Mouse (Mus musculus) kidney, adult 2 months (tissue): ENCODE results near the gene Ctbp2. TPM values are rescaled to one million over a fixed set of nuclear protein-coding genes. Genes with fewer than 3 reads are reported as not detected.

Experiments
- DNase-seq: peaks from one replicate; pipeline ENCODE4 v3.0.0; 2021
- H3K27ac ChIP-seq: fragments of 200-500 bp; 2 replicates; pipeline ENCODE4 v1.5.1; 2012; ENCODE audit warnings: low read depth, low read length, control low read depth, inconsistent platforms; ENCODE audit not compliant: insufficient read depth
- H3K27me3 ChIP-seq: fragments of 200-500 bp; replicated peaks from 2 replicates; pipeline ENCODE4 v1.6.1; 2012; ENCODE audit warnings: mild to moderate bottlenecking, moderate library complexity, low read length, inconsistent platforms; ENCODE audit not compliant: control insufficient read depth, insufficient read depth
- H3K36me3 ChIP-seq: fragments of 200-500 bp; 2 replicates; pipeline ENCODE4 v1.6.1; 2012; ENCODE audit warnings: mild to moderate bottlenecking, moderate library complexity, low read length, inconsistent platforms; ENCODE audit not compliant: control insufficient read depth, insufficient read depth
- H3K4me1 ChIP-seq: fragments of 200-500 bp; 2 replicates; pipeline ENCODE4 v1.6.1; 2011; ENCODE audit warnings: low read length; ENCODE audit not compliant: control insufficient read depth, insufficient read depth
- H3K4me3 ChIP-seq: fragments of 200-500 bp; 2 replicates; pipeline ENCODE4 v1.5.1; 2011; ENCODE audit warnings: mild to moderate bottlenecking, low read depth, low read length, control low read depth; ENCODE audit not compliant: insufficient read depth
- CTCF ChIP-seq: fragments of 200-500 bp; conservative IDR thresholded peaks from 2 replicates; pipeline ENCODE4 v1.5.1; 2011; ENCODE audit warnings: low read depth, mild to moderate bottlenecking, control low read depth, low read length, moderate library complexity, mixed read lengths; ENCODE audit not compliant: insufficient read depth, insufficient read length
- POLR2A ChIP-seq: fragments of 200-500 bp; IDR thresholded peaks from one replicate; pipeline ENCODE4 v1.6.1; 2011; ENCODE audit warnings: low read depth, low read length, control low read depth
- WGBS: fragments of 180-500 bp; shearing (Covaris S2); methylation state at CpG from one replicate; pipeline ENCODE4 v1.1.7; 2018; 5-methylcytosine and 5-hydroxymethylcytosine counted together
- polyA plus RNA-seq: library from polyadenylated mRNA; depleted of rRNA; stranded (reverse); fragments of >200 nt; gene quantifications from 2 replicates; pipeline ENCODE4 v1.2.3, GENCODE M21; 2012

The Ctbp2 gene
- polyA plus RNA-seq, 1 experiment = 48.6 TPM

DNA sequence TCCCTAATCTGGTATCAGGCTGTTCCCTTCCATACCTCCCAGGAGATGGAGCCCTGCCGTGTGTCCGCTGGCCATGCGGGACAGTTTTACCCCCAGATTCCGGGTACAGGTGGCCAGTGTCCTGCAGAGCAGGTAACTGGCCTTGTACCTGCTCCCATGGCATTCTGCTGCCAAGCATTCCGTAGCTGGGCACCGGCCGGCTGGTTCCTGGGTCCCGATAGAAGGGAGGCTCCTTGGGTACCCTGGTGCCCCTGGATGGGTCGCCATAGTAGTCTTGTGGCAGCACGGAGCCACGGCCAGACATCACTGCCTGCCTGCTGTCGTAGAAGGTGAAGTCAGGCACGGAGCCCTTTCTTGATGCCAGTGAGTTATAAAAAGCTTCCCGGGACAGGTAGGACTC lies 109.5 kb downstream of the Ctbp2 start:
- 84% methylated on average over 14 of the region's 14 CpGs for WGBS
- Histone ChIP-seq H3K27me3 (no peaks in the 10 kb centered on the region), H3K4me1 (peaks cover 12% of the 10 kb centered on the region), H3K27ac (no peak overlapping the region), H3K4me3 (no peak overlapping the region), H3K36me3 (no peaks in the 10 kb centered on the region)
- TF ChIP-seq CTCF (no peak), POLR2A (no peak)
- no peak for DNase-seq

DNA sequence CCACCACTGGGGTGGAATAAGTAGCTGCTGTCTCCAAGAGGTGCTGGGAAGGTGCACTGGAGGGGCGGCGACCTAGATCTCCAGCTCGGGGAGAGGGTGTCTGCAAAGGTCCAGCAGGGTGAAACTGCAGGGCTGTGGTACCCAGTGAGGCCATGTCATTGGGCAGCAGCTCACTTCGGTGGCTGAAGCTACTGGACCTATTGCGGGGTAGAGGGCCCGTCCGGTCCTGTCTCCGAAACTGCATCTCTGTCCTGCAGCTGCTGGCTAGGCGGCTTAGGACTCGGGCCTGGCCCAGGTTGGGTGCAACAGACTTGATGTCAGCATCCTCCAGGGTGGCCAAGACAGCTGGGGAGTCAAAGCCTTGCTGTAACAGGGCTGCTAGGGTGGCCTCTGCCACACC lies 110.2 kb downstream of the Ctbp2 start:
- TF ChIP-seq CTCF (no peak), POLR2A (no peak)

DNA sequence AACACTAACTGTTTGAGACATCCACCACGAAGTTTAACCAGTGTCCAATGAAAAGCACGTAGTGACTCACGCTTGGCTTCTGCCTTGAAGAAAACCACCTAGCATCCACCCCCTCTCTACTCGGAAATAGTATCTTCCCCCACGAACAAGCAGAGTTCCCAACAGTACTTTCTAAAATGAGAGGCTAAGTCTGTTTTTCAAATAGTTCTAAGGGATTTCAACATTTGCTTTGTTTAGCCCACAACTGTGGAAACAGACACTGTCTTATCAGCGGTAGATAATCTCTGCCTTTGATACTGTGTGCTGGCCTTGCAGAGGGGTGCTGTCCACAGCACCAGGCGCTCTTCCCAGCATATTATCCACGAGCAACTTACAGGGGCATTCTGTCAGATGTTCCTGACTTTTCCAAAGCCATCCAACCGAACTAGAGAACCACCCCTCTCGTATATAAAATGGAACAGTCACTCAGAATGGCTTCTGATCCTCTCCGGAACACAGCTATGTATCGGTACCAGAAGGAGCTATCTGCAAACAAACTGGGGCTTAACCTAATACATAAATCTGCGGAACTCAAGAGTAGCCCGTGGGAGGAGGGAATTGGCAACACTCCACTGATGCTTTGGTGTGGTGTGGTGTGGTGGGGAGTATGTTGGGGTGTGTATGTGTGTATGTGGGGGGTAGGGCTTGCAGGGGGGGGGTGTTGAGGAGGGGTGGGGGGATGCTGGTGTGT lies 111.4 kb downstream of the Ctbp2 start:
- no peak overlapping the region for H3K27ac ChIP-seq
- 52% methylated on average over 14 of the region's 14 CpGs for WGBS
- H3K27me3 ChIP-seq = no peaks in the 10 kb centered on the region
- no peaks in the 10 kb centered on the region for H3K36me3 ChIP-seq
- H3K4me1 ChIP-seq = peaks cover 11% of the 10 kb centered on the region; the same call in 1 of the 2 replicates
- TF ChIP-seq CTCF = no peak
- TF ChIP-seq POLR2A = no peak
- no peak overlapping the region for H3K4me3 ChIP-seq
- DNase-seq = no peak

More for the DNA sequence above, 110.2 kb downstream of the Ctbp2 start:
- Histone ChIP-seq H3K27ac (no peak overlapping the region), H3K36me3 (no peaks in the 10 kb centered on the region), H3K27me3 (no peaks in the 10 kb centered on the region), H3K4me1 (peaks cover 11% of the 10 kb centered on the region; the same call in 1 of the 2 replicates), H3K4me3 (no peak overlapping the region)
- 95% methylated on average over 10 of the region's 10 CpGs for WGBS
- no peak for DNase-seq

DNA sequence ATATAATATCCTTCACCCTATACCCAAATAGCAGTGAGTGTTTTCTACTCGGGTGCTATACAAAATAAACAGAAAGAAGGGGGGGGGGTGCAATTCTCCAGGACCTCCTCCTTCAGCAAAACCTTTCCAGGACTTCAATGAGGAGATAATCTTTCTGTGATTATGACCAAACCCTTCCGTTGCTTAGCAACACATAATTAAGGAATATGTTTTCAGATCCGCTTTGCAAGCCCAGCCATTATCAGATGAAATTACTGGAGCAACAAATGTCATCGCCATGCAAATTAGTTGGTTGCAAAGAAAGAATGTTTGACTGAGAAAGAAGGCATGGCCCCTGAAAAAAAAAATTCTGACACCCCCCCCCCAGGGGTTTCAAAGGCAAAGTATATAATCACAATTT lies 112.5 kb downstream of the Ctbp2 start:
- peaks cover 11% of the 10 kb centered on the region; the same call in 1 of the 2 replicates for H3K4me1 ChIP-seq
- TF ChIP-seq CTCF = no peak
- TF ChIP-seq POLR2A = no peak
- DNase-seq = no peak
- H3K36me3 ChIP-seq = no peaks in the 10 kb centered on the region
- H3K4me3 ChIP-seq = no peak overlapping the region
- H3K27me3 ChIP-seq = no peaks in the 10 kb centered on the region
- H3K27ac ChIP-seq = no peak overlapping the region
- WGBS = 56% methylated on average over 4 of the region's 4 CpGs

DNA sequence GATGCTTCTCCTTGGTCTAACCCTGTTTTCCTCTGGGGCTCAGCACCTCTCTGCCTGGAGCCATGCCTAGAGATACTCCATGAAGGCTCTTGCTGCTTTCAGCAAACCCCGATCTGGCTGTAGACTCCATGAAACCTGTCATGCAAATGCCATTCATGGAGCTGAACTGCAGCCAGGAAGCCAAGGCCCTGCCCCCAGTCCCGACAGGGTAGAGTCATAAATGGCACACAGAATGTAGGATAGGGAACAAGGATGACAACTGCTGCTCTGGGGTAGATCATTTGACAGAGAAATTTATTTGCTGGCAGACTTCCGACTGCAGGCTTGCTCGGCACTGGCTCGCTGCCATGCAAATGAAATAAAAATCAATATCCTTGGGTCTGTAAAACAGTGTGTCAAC lies 113.0 kb downstream of the Ctbp2 start:
- WGBS = 31% methylated on average over 5 of the region's 5 CpGs
- Histone ChIP-seq H3K4me1 (peaks cover 11% of the 10 kb centered on the region; the same call in 1 of the 2 replicates), H3K36me3 (no peaks in the 10 kb centered on the region), H3K4me3 (no peak overlapping the region), H3K27ac (no peak overlapping the region), H3K27me3 (no peaks in the 10 kb centered on the region)
- DNase-seq = peak; percentile 38
- TF ChIP-seq CTCF (no peak), POLR2A (no peak)

DNA sequence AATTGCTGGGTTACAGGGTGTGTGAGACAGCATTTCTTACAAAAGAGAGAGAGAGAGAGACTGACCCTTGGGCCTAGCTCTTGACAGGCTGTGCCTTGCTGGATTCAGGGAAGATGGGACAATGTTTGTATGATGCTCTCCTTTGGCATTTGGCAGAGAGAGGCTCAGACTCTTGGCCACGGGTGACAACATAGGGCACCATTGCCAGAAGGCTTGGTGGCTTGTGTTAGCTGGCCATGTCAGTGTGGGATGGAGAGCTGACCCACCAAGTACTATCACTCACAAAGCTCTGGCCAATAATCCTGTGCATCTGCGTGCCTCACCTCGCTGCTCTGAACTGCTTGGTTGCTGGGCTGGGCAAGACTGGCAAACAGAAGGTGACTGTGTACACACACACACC lies 113.7 kb downstream of the Ctbp2 start:
- Histone ChIP-seq H3K27me3 (no peaks in the 10 kb centered on the region), H3K36me3 (no peaks in the 10 kb centered on the region), H3K27ac (no peak overlapping the region), H3K4me3 (no peak overlapping the region), H3K4me1 (peaks cover 11% of the 10 kb centered on the region; the same call in 1 of the 2 replicates)
- TF ChIP-seq CTCF = no peak
- no peak for TF ChIP-seq POLR2A
- no peak for DNase-seq
- 86% methylated on average over 3 of the region's 3 CpGs for whole genome bisulfite sequencing

DNA sequence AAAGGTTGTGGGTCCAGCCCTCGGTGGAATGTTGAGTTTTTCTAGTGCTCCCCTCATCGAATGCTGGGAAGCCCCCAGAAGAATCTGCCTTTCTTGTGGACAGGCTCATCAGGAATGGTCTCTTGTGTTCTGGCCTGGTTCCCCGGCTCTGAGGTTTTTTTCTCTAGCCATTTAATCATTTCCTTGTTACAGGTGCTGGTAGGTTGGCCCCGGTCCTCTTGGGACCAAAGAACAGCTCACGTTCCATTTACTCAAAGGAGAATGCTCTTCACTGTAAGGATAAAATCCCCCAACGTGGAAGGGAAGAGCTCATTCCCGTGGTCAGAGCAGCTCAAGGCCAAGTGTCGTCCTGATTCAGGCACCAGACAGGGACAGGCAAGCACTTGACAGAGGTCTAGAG lies 114.5 kb downstream of the Ctbp2 start:
- Histone ChIP-seq H3K27ac (no peak overlapping the region), H3K27me3 (no peaks in the 10 kb centered on the region), H3K36me3 (no peaks in the 10 kb centered on the region), H3K4me1 (peaks cover 11% of the 10 kb centered on the region; the same call in 1 of the 2 replicates), H3K4me3 (no peak overlapping the region)
- TF ChIP-seq CTCF (no peak), POLR2A (no peak)
- peak; percentile 66 for DNase-seq
- WGBS = 60% methylated on average over 8 of the region's 8 CpGs
